ENCODE assay signal across 22 mouse cellular contexts in genomic region chr5:146931422-146931821, GRCm38 (mm10). TPM values are rescaled to one million over a fixed set of nuclear protein-coding genes. Genes with fewer than 3 reads are reported as not detected.
DNase-seq lines count a peak whose midpoint lies in the region; ATAC-seq and TF ChIP-seq lines count a peak whose summit lies in the region.
"Had no signal": no experiment of that assay in that cellular context is flagged by ENCODE, and none has a peak within 500 bp of the region (broad histone marks: within the 10 kb centered on the region; RNA-seq: fewer than 3 reads in every experiment).

No protein-coding gene starts in this region.

- TF ChIP-seq EP300 in MEL (IDR thresholded peaks at IDR 0.05; ENCODE audit: low read depth in 1 of 2, low read length in 2 of 2), result peak; percentile 16 to 29; a peak in 2 of 4 replicates

- H3K4me1 ChIP-seq in intestine, embryonic 15.5 days (replicated peaks), result no peaks in the 10 kb centered on the region
- H3K4me1 ChIP-seq in intestine, postnatal 0 days (replicated peaks; ENCODE audit: control insufficient read depth, insufficient read depth, low read length), result no peaks in the 10 kb centered on the region
- peaks cover 2 to 17% of the 10 kb centered on the region in 2 experiments; a peak in 3 of 4 replicates for H3K4me1 ChIP-seq in MEL (ENCODE audit: control insufficient read depth in 1 of 2, insufficient read depth in 2 of 2, low read length in 2 of 2)
- H3K4me1 ChIP-seq in intestine, embryonic 16.5 days (ENCODE audit: control insufficient read depth, insufficient read depth, low read length), result no peaks in the 10 kb centered on the region; the same call in 1 of the 2 replicates
- no peaks in the 10 kb centered on the region for H3K4me1 ChIP-seq in hindbrain, embryonic 11.5 days (replicated peaks; ENCODE audit: control insufficient read depth, insufficient read depth, low read length)

- 0 out of 2 replicates have a peak, but pooled peaks have one; percentile 15 for ATAC-seq in intestine, embryonic 15.5 days
- no peak for ATAC-seq in intestine, postnatal 0 days
- 0 out of 2 replicates have a peak, but pooled peaks have one; percentile 18 for ATAC-seq in intestine, embryonic 16.5 days
- no peak for ATAC-seq in hindbrain, embryonic 11.5 days (ENCODE audit: low FRiP score)
- ATAC-seq: activated CD4-positive, CD25-positive, alpha-beta regulatory T cell, adult 4 months; CD4-positive, CD25-positive, alpha-beta regulatory T cell, adult 4 months; Patski had no signal

- H3K9ac ChIP-seq in intestine, embryonic 15.5 days, result no peak overlapping the region
- no peak overlapping the region for H3K9ac ChIP-seq in intestine, postnatal 0 days (ENCODE audit: low read depth, low read length)
- H3K9ac ChIP-seq in MEL (ENCODE audit: control insufficient read depth, low read depth, low read length, poor library complexity, severe bottlenecking), result no peak overlapping the region
- no peak overlapping the region for H3K9ac ChIP-seq in intestine, embryonic 16.5 days (ENCODE audit: low read depth, low read length)
- no peak overlapping the region for H3K9ac ChIP-seq in hindbrain, embryonic 11.5 days (ENCODE audit: low read depth, low read length)

- DNase-seq in MEL (ENCODE audit: low read depth, low spot score), result peak; percentile 43
- no peak for DNase-seq in hindbrain, embryonic 11.5 days (ENCODE audit: low spot score)
- DNase-seq in cerebellum, adult 11-12 months, result no peak
- DNase-seq: adrenal gland, adult 2 months; adrenal gland, adult 8-10 months; adrenal gland, postnatal 10 days; adrenal gland, postnatal 14 days; adrenal gland, postnatal 25 days; adrenal gland, postnatal 36 days; B cell, adult 2 months; cerebellum, adult 11 months; cerebellum, adult 18-20 months; cerebellum, adult 2 months; cerebellum, adult 8-10 months had no signal

- H3K4me3 ChIP-seq in intestine, embryonic 15.5 days (replicated peaks), result no peak overlapping the region
- no peak overlapping the region for H3K4me3 ChIP-seq in intestine, postnatal 0 days (ENCODE audit: low read depth, low read length)
- no peak overlapping the region for H3K4me3 ChIP-seq in MEL (ENCODE audit: control insufficient read depth in 1 of 2, insufficient read depth in 1 of 2, low read depth in 2 of 2, low read length in 2 of 2)
- no peak overlapping the region for H3K4me3 ChIP-seq in intestine, embryonic 16.5 days (ENCODE audit: low read length)
- H3K4me3 ChIP-seq in hindbrain, embryonic 11.5 days (ENCODE audit: low read depth, low read length), result no peak overlapping the region

- no peaks in the 10 kb centered on the region for H3K79me2 ChIP-seq in MEL (ENCODE audit: control insufficient read depth, insufficient read depth, low read length, poor library complexity)

- H3K4me2 ChIP-seq in intestine, embryonic 15.5 days (replicated peaks), result no peak overlapping the region
- H3K4me2 ChIP-seq in intestine, postnatal 0 days (replicated peaks; ENCODE audit: low read depth), result no peak overlapping the region
- H3K4me2 ChIP-seq in intestine, embryonic 16.5 days (ENCODE audit: low read depth, low read length), result no peak overlapping the region
- H3K4me2 ChIP-seq in hindbrain, embryonic 11.5 days (replicated peaks; ENCODE audit: low read depth, low read length), result no peak overlapping the region

- no peaks in the 10 kb centered on the region for H3K36me3 ChIP-seq in intestine, embryonic 15.5 days
- H3K36me3 ChIP-seq in intestine, postnatal 0 days (ENCODE audit: control insufficient read depth, insufficient read depth), result no peaks in the 10 kb centered on the region
- H3K36me3 ChIP-seq in MEL (ENCODE audit: control insufficient read depth in 1 of 2, insufficient read depth in 2 of 2, low read length in 2 of 2), result peaks cover 0 to 11% of the 10 kb centered on the region in 2 experiments; a peak in 2 of 4 replicates
- H3K36me3 ChIP-seq in intestine, embryonic 16.5 days (ENCODE audit: control insufficient read depth, insufficient read depth, low read length), result no peaks in the 10 kb centered on the region
- no peaks in the 10 kb centered on the region for H3K36me3 ChIP-seq in hindbrain, embryonic 11.5 days (ENCODE audit: control insufficient read depth, insufficient read depth, low read length)
- H3K36me3 ChIP-seq: G1E had no signal

- WGBS in intestine, embryonic 15.5 days, result 78% methylated on average over 7 of the region's 7 CpGs
- 69% methylated on average over 7 of the region's 7 CpGs for WGBS in intestine, postnatal 0 days
- 86% methylated on average over 7 of the region's 7 CpGs for WGBS in intestine, embryonic 16.5 days
- WGBS in hindbrain, embryonic 11.5 days, result 93% methylated on average over 7 of the region's 7 CpGs

- no peaks in the 10 kb centered on the region for H3K9me3 ChIP-seq in intestine, embryonic 15.5 days
- H3K9me3 ChIP-seq in intestine, postnatal 0 days (ENCODE audit: control insufficient read depth), result no peaks in the 10 kb centered on the region
- H3K9me3 ChIP-seq in MEL (replicated peaks; ENCODE audit: insufficient read depth, low read length), result no peaks in the 10 kb centered on the region
- H3K9me3 ChIP-seq in intestine, embryonic 16.5 days (ENCODE audit: control insufficient read depth, low read length), result no peaks in the 10 kb centered on the region
- no peaks in the 10 kb centered on the region for H3K9me3 ChIP-seq in hindbrain, embryonic 11.5 days (ENCODE audit: control insufficient read depth, low read length)
- H3K9me3 ChIP-seq: G1E had no signal

- H3K27ac ChIP-seq in intestine, embryonic 15.5 days, result no peak overlapping the region
- H3K27ac ChIP-seq in intestine, postnatal 0 days (ENCODE audit: low read depth, low read length), result no peak overlapping the region
- no peak overlapping the region for H3K27ac ChIP-seq in MEL (ENCODE audit: control insufficient read depth, low read depth, low read length)
- no peak overlapping the region for H3K27ac ChIP-seq in intestine, embryonic 16.5 days (ENCODE audit: low read length)
- H3K27ac ChIP-seq in hindbrain, embryonic 11.5 days (ENCODE audit: low read depth, low read length), result no peak overlapping the region

- no peak for TF ChIP-seq RAD21 in MEL (IDR thresholded peaks at IDR 0.05; ENCODE audit: low read depth, low read length)

- TF ChIP-seq POLR2A in MEL (IDR thresholded peaks at IDR 0.05; ENCODE audit: control insufficient read depth in 1 of 2, insufficient read depth in 1 of 2, low read depth in 1 of 2, low read length in 2 of 2, poor library complexity in 1 of 2), result no peak

- TF ChIP-seq CTCF in intestine, postnatal 0 days (IDR thresholded peaks at IDR 0.05; ENCODE audit: low read depth), result no peak
- no peak for TF ChIP-seq CTCF in MEL (IDR thresholded peaks at IDR 0.05 in 2 of 3, conservative IDR thresholded peaks at IDR 0.05 in 1 of 3; ENCODE audit: control insufficient read depth in 1 of 3, insufficient read depth in 1 of 3, low read depth in 2 of 3, low read length in 3 of 3, poor library complexity in 1 of 3, severe bottlenecking in 1 of 3)

- H3K27me3 ChIP-seq in intestine, embryonic 15.5 days (replicated peaks), result no peaks in the 10 kb centered on the region
- no peaks in the 10 kb centered on the region for H3K27me3 ChIP-seq in intestine, postnatal 0 days (replicated peaks; ENCODE audit: control insufficient read depth, insufficient read depth, low read length)
- H3K27me3 ChIP-seq in MEL (ENCODE audit: control insufficient read depth in 1 of 2, insufficient read depth in 2 of 2, low read length in 2 of 2), result peaks cover 0 to 1% of the 10 kb centered on the region in 2 experiments; a peak in 1 of 4 replicates
- H3K27me3 ChIP-seq in intestine, embryonic 16.5 days (replicated peaks; ENCODE audit: control insufficient read depth, insufficient read depth, low read length), result no peaks in the 10 kb centered on the region
- H3K27me3 ChIP-seq in hindbrain, embryonic 11.5 days (ENCODE audit: control insufficient read depth, insufficient read depth, low read length), result no peaks in the 10 kb centered on the region
- H3K27me3 ChIP-seq: CH12.LX, Patski had no signal

TF ChIP-seq in MEL, 35 proteins besides CTCF, POLR2A, EP300 and RAD21:
- TF ChIP-seq GATA1 (IDR thresholded peaks at IDR 0.05; ENCODE audit: low read depth, low read length) (0 out of 2 replicates have a peak, but pooled peaks have one; percentile 53), BHLHE40 (IDR thresholded peaks at IDR 0.05; ENCODE audit: borderline replicate concordance, low read depth, low read length) (peak; percentile 78), ZMIZ1 (IDR thresholded peaks at IDR 0.05; ENCODE audit: low read depth, low read length) (no peak)

RNA-seq across cellular contexts. Expression of gene Gtf3a, which starts 17.0 kb away (rescaled TPM):
- 132 TPM in 2 replicates for polyA plus RNA-seq in intestine, embryonic 15.5 days (2015; fragmentation: Nextera tagmentation; extraction: Ambion mirVana)
- polyA plus RNA-seq in intestine, postnatal 0 days (2015; fragmentation: Nextera tagmentation; extraction: Ambion mirVana), result 64.9 and 66.6 TPM in 2 replicates
- total RNA-seq in MEL (2012; rRNA removed), result 173 and 177 TPM in 2 replicates
- 100 to 1,000 TPM in 1 of 2 experiments, not detected in 1; 204 TPM for polyA plus RNA-seq in MEL (2012; ENCODE audit: insufficient read depth in 1 of 2, insufficient read length in 2 of 2, low read depth in 1 of 2, low replicate concordance in 2 of 2, missing spikeins in 1 of 2)
- polyA plus RNA-seq in intestine, embryonic 16.5 days (2015; fragmentation: Nextera tagmentation; extraction: Ambion mirVana), result 127 and 136 TPM in 2 replicates
- polyA plus RNA-seq in hindbrain, embryonic 11.5 days (2014; fragmentation: Nextera tagmentation; extraction: Ambion mirVana), result 106 TPM in 2 replicates

RNA-seq across cellular contexts. Expression of gene Mtif3, which starts 32.2 kb away (rescaled TPM):
- polyA plus RNA-seq in intestine, embryonic 15.5 days (2015; fragmentation: Nextera tagmentation; extraction: Ambion mirVana), result 27.8 and 28.3 TPM in 2 replicates
- 29.9 and 32.3 TPM in 2 replicates for polyA plus RNA-seq in intestine, postnatal 0 days (2015; fragmentation: Nextera tagmentation; extraction: Ambion mirVana)
- 22.3 and 22.7 TPM in 2 replicates for total RNA-seq in MEL (2012; rRNA removed)
- 10 to 100 TPM in 1 of 2 experiments, not detected in 1; 38.2 TPM for polyA plus RNA-seq in MEL (2012; ENCODE audit: insufficient read depth in 1 of 2, insufficient read length in 2 of 2, low read depth in 1 of 2, low replicate concordance in 2 of 2, missing spikeins in 1 of 2)
- polyA plus RNA-seq in intestine, embryonic 16.5 days (2015; fragmentation: Nextera tagmentation; extraction: Ambion mirVana), result 28.8 and 31.1 TPM in 2 replicates
- 26.1 and 27.0 TPM in 2 replicates for polyA plus RNA-seq in hindbrain, embryonic 11.5 days (2014; fragmentation: Nextera tagmentation; extraction: Ambion mirVana)

Comparison
In these comparisons a context has a peak if more than half of its experiments do, and no peak if none do; other contexts are left out.
1. ATAC-seq: peak in intestine, embryonic 15.5 days (single experiment) and intestine, embryonic 16.5 days (single experiment); none in intestine, postnatal 0 days (single experiment) and hindbrain, embryonic 11.5 days (single experiment).